Mouse (Mus musculus): Measurements from ENCODE around the gene Magi2.
A peak's percentile ranks its signal among the peaks of the same experiment; 100 is the strongest.
"Not testable (repeated sequence)": the region's sequence is repeated elsewhere in the genome, so short reads cannot be mapped to it uniquely, and the experiment has no call there.

The Magi2 gene

DNA sequence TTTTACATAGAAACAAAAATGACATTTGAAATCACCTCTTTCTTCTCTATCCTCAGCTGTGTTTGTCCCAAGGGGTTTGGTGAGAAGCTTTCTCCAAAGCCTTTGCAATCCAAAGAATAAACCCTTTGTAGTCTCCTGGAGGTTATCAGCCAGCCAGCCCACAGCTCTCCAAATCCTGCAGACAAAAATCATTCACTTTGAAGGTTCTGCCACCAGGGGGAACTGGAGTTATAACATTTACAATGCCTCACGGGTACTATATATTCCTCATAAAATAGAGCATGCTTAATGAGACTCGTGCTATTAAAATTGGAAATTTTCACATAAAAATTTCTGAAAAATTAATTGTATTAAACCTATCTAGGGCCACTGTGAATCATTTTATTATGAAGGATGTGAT lies 202.5 kb downstream of the Magi2 start:
- peak; percentile 16 for DNase-seq (ENCODE audit: low read depth, low spot score)

DNA sequence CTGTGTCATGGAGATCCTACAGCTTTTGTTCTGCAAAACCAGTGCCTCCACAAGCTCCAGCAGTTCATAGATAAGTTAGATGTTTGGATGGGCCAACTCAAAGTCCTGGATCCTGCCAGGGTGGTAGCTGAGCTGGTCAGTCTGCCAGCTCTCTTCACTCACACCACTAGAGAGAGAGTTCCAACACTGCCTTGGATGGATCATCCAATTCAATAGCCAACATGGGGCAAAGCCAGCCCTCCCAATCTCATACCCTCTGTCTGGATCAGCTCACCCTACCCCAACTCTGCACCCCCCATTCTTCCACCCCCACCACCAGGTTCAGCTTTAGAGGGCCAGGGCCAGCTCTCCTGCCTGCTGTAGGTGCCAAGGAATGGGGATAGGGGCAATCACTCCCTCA lies 235.7 kb downstream of the Magi2 start:
- DNase-seq (ENCODE audit: low read depth, low spot score) = no peak

- DNase-seq (ENCODE audit: low read depth, low spot score) = no peak
These were observed 238.5 kb downstream of the Magi2 start for GRCm38 (mm10) chr5:19465383-19465782.

DNA sequence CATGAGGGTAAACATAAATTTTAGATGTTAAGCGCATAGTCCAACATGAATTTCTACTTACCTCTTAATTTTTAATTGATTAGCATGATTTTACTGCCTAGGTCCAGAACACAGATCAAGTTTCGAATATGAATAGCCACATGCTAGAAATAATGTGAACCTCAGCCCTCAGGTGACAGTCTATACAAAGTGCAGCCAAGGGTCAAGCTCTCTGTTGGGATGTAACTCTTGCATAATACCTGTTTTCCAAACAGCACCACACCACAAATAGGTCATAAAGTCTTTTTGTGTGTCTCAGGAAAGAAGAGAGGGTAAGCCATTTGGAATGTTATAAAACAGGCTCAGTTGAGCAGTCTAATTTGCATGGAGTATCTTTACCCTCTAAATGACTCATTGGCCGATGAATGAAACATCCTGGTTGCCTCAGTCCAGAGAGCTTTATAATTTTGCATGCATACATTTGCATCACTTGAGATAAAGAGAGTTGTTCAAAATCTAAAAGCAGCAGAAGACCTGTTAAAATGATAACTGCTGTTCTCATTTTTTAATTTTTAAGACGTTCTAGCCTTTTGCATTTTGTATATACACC lies 246.1 kb downstream of the Magi2 start:
- no peak for DNase-seq (ENCODE audit: low read depth, low spot score)

DNA sequence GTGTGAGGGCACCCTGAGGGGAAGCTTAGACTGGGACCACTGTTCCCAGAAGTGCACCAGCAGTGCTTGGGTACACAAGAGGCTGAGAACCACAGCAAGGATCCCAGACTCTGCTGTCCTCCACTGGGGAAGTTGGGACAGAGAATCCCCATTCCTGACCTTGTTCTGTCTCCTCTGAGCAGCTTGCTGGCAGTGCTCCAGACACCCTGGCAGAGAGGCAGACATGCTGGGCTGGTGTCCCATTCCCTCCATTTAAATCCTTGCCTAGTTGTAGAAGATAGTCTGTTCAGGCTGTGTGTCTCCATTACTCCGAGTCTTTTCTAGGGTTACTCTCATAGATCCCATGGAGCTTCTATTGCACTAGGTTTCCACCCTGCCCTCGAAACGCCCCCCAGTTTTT lies 256.1 kb downstream of the Magi2 start:
- DNase-seq (ENCODE audit: low read depth, low spot score) = no peak

- DNase-seq (ENCODE audit: low read depth, low spot score) = no peak
These were observed 261.1 kb downstream of the Magi2 start for GRCm38 (mm10) chr5:19487947-19488346.

GRCm38 (mm10) chr5:19501005-19501404 lies 274.2 kb downstream of the Magi2 start:
- no peak for DNase-seq (ENCODE audit: low read depth, low spot score)

- peak; percentile 63 for DNase-seq (ENCODE audit: low read depth, low spot score)
These were observed 295.3 kb downstream of the Magi2 start for GRCm38 (mm10) chr5:19522168-19522567.

DNA sequence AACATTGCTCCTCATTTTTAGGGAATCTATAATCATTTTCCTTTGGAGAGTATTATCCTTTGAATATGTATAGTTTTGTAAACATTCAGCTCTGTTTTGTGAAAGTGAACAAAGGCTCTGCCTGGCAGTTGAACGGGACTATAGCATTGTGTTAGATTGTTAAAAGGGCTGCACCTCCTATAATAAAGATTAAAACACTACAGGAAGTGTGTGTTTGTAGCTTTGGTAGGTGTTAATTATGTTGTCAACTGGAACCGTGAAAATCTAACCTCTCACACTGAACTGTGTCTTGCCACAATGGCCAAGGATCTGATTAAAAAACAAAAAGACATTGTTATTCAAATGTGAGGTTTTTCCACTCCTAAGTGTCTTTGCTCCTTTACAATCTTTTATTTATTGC lies 312.5 kb downstream of the Magi2 start:
- no peak for DNase-seq (ENCODE audit: low read depth, low spot score)

DNA sequence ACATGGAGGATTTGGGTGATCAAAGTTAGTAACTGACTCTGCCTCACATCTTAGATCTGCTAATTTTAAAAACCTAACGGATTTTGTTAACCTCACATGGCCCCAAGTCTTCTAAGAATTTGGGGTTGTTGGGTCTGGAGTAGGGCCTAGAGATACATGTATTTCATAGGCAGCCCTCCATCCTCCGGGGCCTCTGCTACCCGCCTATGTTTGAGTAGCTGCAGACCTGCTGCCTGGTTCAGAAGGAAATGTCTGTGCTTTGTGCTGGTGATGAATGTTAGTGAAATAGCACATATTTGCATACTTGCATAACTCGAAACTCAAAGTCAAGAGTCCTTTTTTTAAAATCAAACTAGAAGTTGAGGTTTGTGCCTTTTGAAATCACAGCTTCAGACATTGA lies 319.6 kb downstream of the Magi2 start:
- DNase-seq (ENCODE audit: low read depth, low spot score) = no peak

DNA sequence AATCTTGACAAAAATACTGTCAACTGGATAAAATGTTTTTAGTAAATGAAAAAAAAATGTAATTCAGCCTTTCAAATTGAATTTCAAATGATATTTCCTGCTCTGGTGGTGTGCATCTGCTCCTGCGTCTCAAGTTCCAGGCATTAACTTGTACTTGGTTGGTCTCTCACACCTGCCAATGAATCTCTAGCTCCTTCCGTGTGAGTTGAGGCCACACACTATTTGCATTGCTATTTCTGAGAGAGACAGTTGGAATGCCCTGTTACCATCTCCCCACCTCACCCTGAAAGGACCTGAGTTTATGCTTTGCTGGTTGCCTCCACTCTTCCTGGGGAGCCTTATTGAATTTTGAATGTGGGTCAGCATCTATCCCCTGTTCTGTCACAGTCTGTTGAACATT lies 320.1 kb downstream of the Magi2 start:
- DNase-seq (ENCODE audit: low read depth, low spot score) = no peak

GRCm38 (mm10) chr5:19553510-19553909 lies 326.7 kb downstream of the Magi2 start:
- DNase-seq (ENCODE audit: low read depth, low spot score) = no peak

DNA sequence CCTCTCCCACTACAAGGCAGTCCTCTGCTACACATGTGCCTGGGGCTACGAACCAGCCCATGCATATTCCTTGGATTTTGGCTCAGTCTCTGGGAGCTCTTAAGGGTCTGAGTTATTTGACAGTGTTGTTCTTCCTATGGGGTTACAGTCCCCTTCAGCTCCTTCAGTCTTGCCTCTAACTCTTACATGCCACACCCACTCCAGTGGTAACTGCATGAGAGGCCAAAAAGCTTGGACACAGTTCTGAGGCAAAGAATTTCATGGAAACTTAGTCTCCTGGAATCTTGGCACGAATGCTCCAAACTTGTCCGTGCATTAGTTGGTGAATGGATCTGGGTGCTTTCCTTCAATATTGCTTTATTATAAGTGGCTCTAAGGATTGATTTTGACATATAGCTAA lies 338.8 kb downstream of the Magi2 start:
- DNase-seq (ENCODE audit: low read depth, low spot score) = no peak

- DNase-seq (ENCODE audit: low read depth, low spot score) = not testable (repeated sequence)
These were observed 339.3 kb downstream of the Magi2 start for GRCm38 (mm10) chr5:19566136-19566535.

GRCm38 (mm10) chr5:19607700-19608099 lies 380.9 kb downstream of the Magi2 start:
- DNase-seq (ENCODE audit: low read depth, low spot score) = no peak

- DNase-seq (ENCODE audit: low read depth, low spot score) = no peak
These were observed 385.0 kb downstream of the Magi2 start for GRCm38 (mm10) chr5:19611788-19612187.

DNA sequence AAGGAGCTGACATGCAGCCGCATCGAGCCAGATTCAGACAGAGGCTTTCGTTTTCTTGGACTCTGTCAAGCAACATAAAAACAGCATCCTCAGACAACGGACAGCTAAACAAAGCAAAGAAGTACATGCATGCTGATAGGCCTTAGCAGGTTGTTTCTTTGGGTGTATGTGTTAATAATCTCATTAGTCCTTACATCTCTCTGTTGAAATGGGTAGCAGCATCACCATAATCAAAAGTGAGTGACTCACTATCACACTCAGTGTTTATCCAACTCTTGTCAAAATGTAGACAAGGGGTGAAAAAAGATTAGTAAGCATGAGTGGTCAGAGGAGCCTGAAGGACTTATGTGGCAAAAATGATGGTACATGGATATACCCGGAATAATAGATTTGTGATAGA lies 394.8 kb downstream of the Magi2 start:
- DNase-seq (ENCODE audit: low read depth, low spot score) = no peak

DNA sequence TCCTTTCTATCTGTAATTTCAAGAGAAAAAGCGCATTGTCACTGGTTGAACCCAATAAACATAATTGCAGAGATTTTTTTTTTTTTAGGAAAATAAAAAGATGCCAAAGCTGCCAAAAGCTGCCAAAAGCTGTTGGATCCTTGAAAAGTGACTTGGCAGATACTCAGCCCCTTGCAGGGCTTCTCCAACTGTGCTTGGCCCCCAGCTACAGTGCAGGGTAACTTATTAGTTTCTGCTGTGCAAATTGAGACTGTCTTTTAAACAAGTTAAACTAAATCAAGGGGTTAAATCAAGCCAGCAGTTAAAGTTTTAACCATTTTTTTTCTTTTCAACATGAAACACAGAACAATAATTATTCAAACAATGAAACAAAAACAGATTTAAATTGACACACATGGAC lies 407.1 kb downstream of the Magi2 start:
- no peak for DNase-seq (ENCODE audit: low read depth, low spot score)

- DNase-seq (ENCODE audit: low read depth, low spot score) = no peak
These were observed 411.0 kb downstream of the Magi2 start for GRCm38 (mm10) chr5:19637789-19638188.

- DNase-seq (ENCODE audit: low read depth, low spot score) = no peak
These were observed 429.1 kb downstream of the Magi2 start for GRCm38 (mm10) chr5:19655986-19656385.

GRCm38 (mm10) chr5:19666416-19666815 lies 439.6 kb downstream of the Magi2 start:
- DNase-seq (ENCODE audit: low read depth, low spot score) = no peak

DNA sequence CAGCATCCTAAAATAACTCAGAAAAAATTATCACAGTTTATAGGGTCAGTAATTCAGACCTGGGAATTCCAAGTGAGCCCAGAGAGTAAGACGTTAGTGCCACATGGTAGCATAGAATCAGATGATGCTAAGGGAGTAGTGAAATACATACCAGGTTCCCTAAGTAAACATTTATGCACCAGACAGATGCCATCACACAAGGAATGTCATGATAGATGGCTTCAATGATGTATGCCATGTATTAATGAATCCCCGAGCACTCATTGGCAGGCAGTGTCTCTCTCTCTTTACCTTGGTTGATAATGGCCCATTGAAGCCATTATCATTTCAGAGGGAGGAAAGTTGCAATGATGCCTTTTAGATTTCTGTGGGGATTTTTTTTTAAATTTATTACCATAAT lies 490.5 kb downstream of the Magi2 start:
- DNase-seq (ENCODE audit: low read depth, low spot score) = no peak

GRCm38 (mm10) chr5:19726277-19726676 lies 499.4 kb downstream of the Magi2 start:
- no peak for DNase-seq (ENCODE audit: low read depth, low spot score)

DNA sequence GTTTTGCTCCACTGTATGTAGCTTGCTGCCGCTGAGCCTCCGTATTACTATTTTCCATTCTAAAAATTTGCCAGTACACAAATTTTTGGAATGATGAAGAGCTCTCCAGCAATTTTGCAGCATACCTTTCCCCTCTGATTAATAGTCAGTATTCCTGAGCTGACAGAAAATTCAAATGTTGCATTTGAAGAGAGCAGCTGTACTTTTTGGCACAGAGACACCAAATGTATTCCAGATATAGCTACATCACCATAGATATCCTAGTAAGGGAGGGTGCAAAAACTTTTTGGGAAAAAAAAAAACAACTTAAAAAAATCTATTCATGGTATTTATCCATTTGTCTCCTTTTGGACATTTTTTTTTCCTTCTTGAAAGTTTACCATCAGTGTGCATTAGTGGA lies 518.5 kb downstream of the Magi2 start:
- no peak for DNase-seq (ENCODE audit: low read depth, low spot score)
